In the genomic region with DNA sequence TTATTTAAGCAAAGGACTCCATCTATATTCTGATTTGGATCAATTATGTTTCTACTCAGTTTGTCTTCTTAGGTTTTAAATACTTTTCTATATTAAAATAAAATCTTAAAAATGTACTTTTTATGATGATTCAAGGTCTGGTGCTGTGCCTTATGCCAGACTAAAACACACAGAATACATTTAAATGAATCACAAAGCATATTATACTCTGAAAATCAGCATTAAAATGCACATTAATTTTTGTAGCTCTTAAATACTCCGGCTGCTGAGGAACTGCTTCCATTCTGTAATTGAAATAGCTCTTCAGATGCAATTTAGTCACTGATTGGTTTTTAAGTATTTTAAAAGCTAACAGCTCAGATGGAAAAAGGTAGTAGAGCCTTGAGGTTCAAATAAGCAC, we compare ENCODE assay signal across 15 mouse cellular contexts.
"Had no signal": no experiment of that assay in that cellular context is flagged by ENCODE, and none has a peak within 500 bp of the region (broad histone marks: within the 10 kb centered on the region; RNA-seq: fewer than 3 reads in every experiment).

No protein-coding gene starts in this region.

- H3K27ac ChIP-seq: neural tube, embryonic 12.5 days; neural tube, embryonic 13.5 days; neural tube, embryonic 15.5 days; stomach, embryonic 15.5 days; stomach, postnatal 0 days had no signal

- H3K4me3 ChIP-seq: neural tube, embryonic 12.5 days; neural tube, embryonic 13.5 days; neural tube, embryonic 15.5 days; stomach, embryonic 15.5 days had no signal

- H3K4me2 ChIP-seq: neural tube, embryonic 12.5 days; neural tube, embryonic 13.5 days; neural tube, embryonic 15.5 days; stomach, embryonic 15.5 days had no signal

- H3K9ac ChIP-seq: neural tube, embryonic 12.5 days; neural tube, embryonic 13.5 days; neural tube, embryonic 15.5 days; stomach, embryonic 15.5 days had no signal

- H3K9me3 ChIP-seq: neural tube, embryonic 12.5 days; neural tube, embryonic 13.5 days; neural tube, embryonic 15.5 days; stomach, embryonic 15.5 days had no signal

- DNase-seq: right cerebral cortex, adult 18-20 months; right cerebral cortex, postnatal 14 days; right cerebral cortex, postnatal 25 days; right cerebral cortex, postnatal 4 days; spleen, adult 18-20 months; thymus, adult 18-20 months; thymus, adult 2 months; thymus, postnatal 14 days; thymus, postnatal 36 days; thymus, postnatal 4 days had no signal

- H3K36me3 ChIP-seq: neural tube, embryonic 12.5 days; neural tube, embryonic 13.5 days; neural tube, embryonic 15.5 days; stomach, embryonic 15.5 days had no signal

- H3K4me1 ChIP-seq: stomach, embryonic 15.5 days had no signal

- H3K27me3 ChIP-seq: neural tube, embryonic 12.5 days; stomach, embryonic 15.5 days had no signal
